Mouse (Mus musculus) ES-Bruce4 (cell line): Measurements from ENCODE around the gene Nup210l. TPM values are rescaled to one million over a fixed set of nuclear protein-coding genes. Genes with fewer than 3 reads are reported as not detected.

Source experiments
- H3K27ac ChIP-seq: 2 replicates; pipeline ENCODE4 v1.5.1; 2012; ENCODE audit warnings: low read length, inconsistent platforms; ENCODE audit not compliant: insufficient read depth
- H3K27me3 ChIP-seq: 2 replicates; pipeline ENCODE4 v1.6.1; 2012; ENCODE audit warnings: mild to moderate bottlenecking, low read length, inconsistent platforms; ENCODE audit not compliant: control insufficient read depth, poor library complexity, insufficient read depth, severe bottlenecking
- H3K36me3 ChIP-seq: 2 replicates; pipeline ENCODE4 v1.6.1; 2012; ENCODE audit warnings: inconsistent platforms, mild to moderate bottlenecking, low read length, moderate library complexity; ENCODE audit not compliant: control insufficient read depth, poor library complexity, insufficient read depth, severe bottlenecking
- H3K4me1 ChIP-seq: one replicate; pipeline ENCODE4 v1.8.1; 2011; ENCODE audit warnings: low read length; ENCODE audit not compliant: control insufficient read depth, insufficient read depth
- H3K4me3 ChIP-seq: 2 replicates; pipeline ENCODE4 v1.5.1; 2011; ENCODE audit warnings: low read depth, mild to moderate bottlenecking, low read length
- H3K9ac ChIP-seq: 2 replicates; pipeline ENCODE4 v1.6.1; 2012; ENCODE audit warnings: low read depth, mild to moderate bottlenecking, inconsistent platforms; ENCODE audit not compliant: poor library complexity, severe bottlenecking
- H3K9me3 ChIP-seq: replicated peaks from 2 replicates; pipeline ENCODE4 v1.6.1; 2012; ENCODE audit warnings: mild to moderate bottlenecking, low read length, inconsistent platforms; ENCODE audit not compliant: control insufficient read depth, poor library complexity, insufficient read depth, severe bottlenecking
- CTCF ChIP-seq: IDR thresholded peaks from one replicate; pipeline ENCODE4 v1.8.1; 2011; ENCODE audit warnings: low read depth, low read length
- EP300 ChIP-seq: IDR thresholded peaks from 2 replicates; pipeline ENCODE4 v1.6.1; 2011; ENCODE audit warnings: low read depth, low read length; ENCODE audit not compliant: insufficient read depth
- POLR2A ChIP-seq: IDR thresholded peaks from one replicate; pipeline ENCODE4 v1.8.1; 2011; ENCODE audit warnings: low read length; ENCODE audit not compliant: insufficient read depth
- polyA plus RNA-seq: library from polyadenylated mRNA; stranded (reverse); fragments of >200 nt; gene quantifications from 2 replicates; pipeline ENCODE4 v1.2.4, GENCODE M21; 2011; ENCODE audit warnings: low read depth; ENCODE audit not compliant: missing spikeins, insufficient read depth, insufficient read length

Gene Nup210l
- polyA plus RNA-seq, 1 experiment, result 0.73 TPM

DNA sequence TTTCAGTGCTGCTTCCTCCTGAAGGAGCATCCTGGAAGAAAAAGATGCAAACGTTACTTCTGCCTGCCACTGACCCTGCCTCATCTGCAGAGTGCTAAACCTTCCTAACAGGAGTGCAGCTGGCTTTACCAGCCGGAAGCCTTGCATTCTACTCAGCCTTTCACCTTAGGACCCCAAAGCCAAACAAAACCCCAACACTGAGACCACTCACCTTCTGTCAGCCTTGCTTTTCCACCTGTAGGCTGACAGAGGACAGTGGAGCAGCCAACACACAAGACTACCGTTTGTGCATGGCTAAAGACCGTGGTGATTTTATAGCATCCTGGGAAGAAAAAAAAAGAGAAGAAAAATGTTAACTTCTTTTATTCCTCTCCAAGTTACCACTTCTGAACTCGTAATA lies 108.8 kb downstream of the Nup210l start:
- Histone ChIP-seq H3K4me3 (peak overlapping the region; percentile 93), H3K27me3 (no peaks in the 10 kb centered on the region), H3K36me3 (peaks cover 49% of the 10 kb centered on the region), H3K4me1 (no peaks in the 10 kb centered on the region), H3K9me3 (no peaks in the 10 kb centered on the region), H3K9ac (peak overlapping the region; percentile 93), H3K27ac (0 out of 2 replicates have a peak overlapping the region, but pooled peaks have one; percentile 1)
- TF ChIP-seq EP300, result no peak
- no peak for TF ChIP-seq POLR2A
- no peak for TF ChIP-seq CTCF

- Histone ChIP-seq H3K36me3 (peaks cover 44% of the 10 kb centered on the region), H3K9ac (peak within 1 kb of the TSS; percentile 93), H3K4me1 (no peaks in the 10 kb centered on the region), H3K27me3 (no peaks in the 10 kb centered on the region), H3K27ac (peak within 1 kb of the TSS; percentile 70), H3K9me3 (no peaks in the 10 kb centered on the region), H3K4me3 (peak within 1 kb of the TSS; percentile 93)
- no peak for TF ChIP-seq CTCF
- TF ChIP-seq POLR2A, result peak; percentile 95
- no peak for TF ChIP-seq EP300
Measured at GRCm38 (mm10) chr3:90213377-90213866, 109.5 kb downstream of the Nup210l start, which contains the start of the genes Rps27 and Rab13. Gene Rps27 (minus strand): TSS chr3:90213651. Gene Rab13 (plus strand): TSS chr3:90213695.

DNA sequence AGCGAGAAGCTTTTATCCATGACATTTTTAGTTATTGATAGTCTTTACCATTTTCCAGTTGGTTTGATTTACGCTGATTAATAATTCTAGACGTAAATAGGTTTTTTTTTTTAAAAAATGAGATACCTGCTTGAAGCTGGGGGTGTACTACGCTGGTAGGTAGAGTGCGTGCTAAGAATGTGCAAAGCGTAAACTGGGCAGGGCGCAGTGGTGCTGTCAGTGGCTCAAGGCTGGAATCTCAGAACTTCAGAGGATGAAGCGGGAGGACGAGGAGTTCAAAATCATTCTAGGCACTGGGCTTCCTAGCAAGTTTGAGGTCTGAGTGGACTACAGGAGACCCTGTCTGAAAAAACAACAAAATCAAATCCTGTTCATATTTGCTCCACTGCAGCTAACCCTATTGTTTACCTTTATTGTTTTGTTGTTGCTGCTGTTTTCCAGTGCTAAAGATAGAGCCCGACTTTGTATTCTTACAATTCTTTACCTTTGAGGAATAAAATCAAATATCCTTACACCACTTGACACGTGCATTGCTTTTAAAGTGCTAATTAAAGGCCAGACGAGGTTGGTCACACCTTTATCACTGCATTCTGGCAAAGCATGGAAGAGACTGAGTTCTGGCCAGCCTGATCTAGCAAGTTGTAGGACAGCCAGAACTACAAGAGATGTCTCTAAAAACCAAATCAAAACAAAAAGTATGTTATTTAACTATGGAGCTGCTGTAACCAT lies 110.2 kb downstream of the Nup210l start:
- Histone ChIP-seq H3K9me3 (no peaks in the 10 kb centered on the region), H3K4me3 (peak overlapping the region; percentile 93), H3K27ac (no peak overlapping the region), H3K9ac (peak overlapping the region; percentile 93), H3K36me3 (peaks cover 37% of the 10 kb centered on the region), H3K27me3 (no peaks in the 10 kb centered on the region), H3K4me1 (no peaks in the 10 kb centered on the region)
- TF ChIP-seq EP300 (no peak), POLR2A (no peak), CTCF (no peak)

GRCm38 (mm10) chr3:90215825-90216380 lies 112.0 kb downstream of the Nup210l start:
- Histone ChIP-seq H3K9me3 (no peaks in the 10 kb centered on the region), H3K4me3 (no peak overlapping the region), H3K27ac (no peak overlapping the region), H3K9ac (no peak overlapping the region), H3K36me3 (peaks cover 19% of the 10 kb centered on the region), H3K27me3 (no peaks in the 10 kb centered on the region), H3K4me1 (peaks cover 2% of the 10 kb centered on the region)
- TF ChIP-seq POLR2A (no peak), EP300 (no peak), CTCF (no peak)

GRCm38 (mm10) chr3:90220088-90220487 lies 116.2 kb downstream of the Nup210l start:
- TF ChIP-seq CTCF (no peak), EP300 (no peak), POLR2A (no peak)
- peak overlapping the region; percentile 82 for H3K9ac ChIP-seq
- H3K36me3 ChIP-seq, result no peaks in the 10 kb centered on the region
- H3K4me1 ChIP-seq, result peaks cover 2% of the 10 kb centered on the region
- 0 out of 2 replicates have a peak overlapping the region, but pooled peaks have one; percentile 7 for H3K27ac ChIP-seq
- no peaks in the 10 kb centered on the region for H3K9me3 ChIP-seq
- H3K4me3 ChIP-seq, result no peak overlapping the region
- no peaks in the 10 kb centered on the region for H3K27me3 ChIP-seq

DNA sequence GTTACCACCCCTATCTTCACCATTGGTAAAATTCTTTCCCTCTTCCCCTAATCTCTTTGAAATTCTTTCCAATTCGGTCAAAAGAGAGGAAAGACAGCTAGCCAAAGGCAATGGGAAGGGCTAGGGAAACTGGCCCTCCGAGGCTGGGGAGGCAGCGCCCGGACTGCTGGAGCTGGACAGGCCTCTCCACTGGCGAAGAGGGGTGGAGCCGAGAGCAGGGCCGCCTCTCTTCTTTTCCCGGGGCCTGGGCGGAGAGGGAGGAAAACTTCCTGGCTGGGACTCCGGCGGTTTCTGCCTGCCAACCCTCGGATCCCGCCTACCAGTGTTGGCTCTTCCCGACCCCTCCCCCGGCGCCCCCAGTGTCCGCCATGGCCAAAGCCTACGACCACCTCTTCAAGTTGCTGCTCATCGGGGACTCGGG lies 116.6 kb downstream of the Nup210l start:
- TF ChIP-seq EP300 (no peak), POLR2A (no peak), CTCF (no peak)
- Histone ChIP-seq H3K4me3 (peak overlapping the region; percentile 68), H3K9me3 (no peaks in the 10 kb centered on the region), H3K27me3 (no peaks in the 10 kb centered on the region), H3K36me3 (no peaks in the 10 kb centered on the region), H3K27ac (no peak overlapping the region), H3K9ac (peak overlapping the region; percentile 82), H3K4me1 (peaks cover 3% of the 10 kb centered on the region)
